Comparison of ENCODE assay signal across 10 mouse cellular contexts in the genomic region with DNA sequence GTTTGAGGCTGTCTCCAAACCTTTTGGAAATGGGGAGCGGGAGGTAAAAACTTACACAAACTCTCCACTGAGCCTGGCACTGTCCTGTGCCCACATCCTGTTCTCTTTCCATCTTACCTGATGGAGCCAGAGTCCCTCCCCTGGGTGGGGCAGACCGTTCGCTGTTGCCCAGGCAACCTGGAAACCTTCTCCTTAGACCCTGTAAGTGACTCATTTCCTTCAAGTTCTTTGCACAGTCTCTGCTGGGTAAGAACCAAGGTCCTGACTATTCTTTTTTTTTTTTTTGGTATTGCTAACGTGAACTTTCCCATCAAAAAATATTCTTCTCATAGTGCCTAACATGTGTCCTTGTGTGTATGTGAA. TPM values are rescaled to one million over a fixed set of nuclear protein-coding genes. Genes with fewer than 3 reads are reported as not detected.
DNase-seq lines count a peak whose midpoint lies in the region; ATAC-seq and TF ChIP-seq lines count a peak whose summit lies in the region.
"Had no signal": no experiment of that assay in that cellular context is flagged by ENCODE, and none has a peak within 500 bp of the region (broad histone marks: within the 10 kb centered on the region; RNA-seq: fewer than 3 reads in every experiment).

No protein-coding gene starts in this region.

- no peaks in the 10 kb centered on the region for H3K36me3 ChIP-seq in hindbrain, postnatal 0 days (ENCODE audit: insufficient read depth, low read length)
- H3K36me3 ChIP-seq: hindbrain, embryonic 12.5 days had no signal

- WGBS in hindbrain, postnatal 0 days: 70% methylated on average over 4 of the region's 4 CpGs

- H3K9ac ChIP-seq in hindbrain, postnatal 0 days (replicated peaks; ENCODE audit: low read length): no peak overlapping the region
- H3K9ac ChIP-seq: hindbrain, embryonic 12.5 days had no signal

- no peak overlapping the region for H3K4me3 ChIP-seq in hindbrain, postnatal 0 days (ENCODE audit: low read length)
- H3K4me3 ChIP-seq: hindbrain, embryonic 12.5 days had no signal

- intact Hi-C loops in gastrocnemius, postnatal 14 days (cut with DNase I; ENCODE audit: low total_unique reads): loop anchor here (5.0 kb wide), 1 partner anchor 43 kb away; a partner anchor contains a TSS

- H3K9me3 ChIP-seq in hindbrain, postnatal 0 days (ENCODE audit: low read length): no peaks in the 10 kb centered on the region
- H3K9me3 ChIP-seq: hindbrain, embryonic 12.5 days had no signal

- no peaks in the 10 kb centered on the region for H3K27me3 ChIP-seq in hindbrain, postnatal 0 days (ENCODE audit: insufficient read depth, low read length)

- H3K4me1 ChIP-seq in hindbrain, postnatal 0 days (ENCODE audit: insufficient read depth, low read length): peaks cover 18% of the 10 kb centered on the region

- H3K4me2 ChIP-seq in hindbrain, postnatal 0 days (ENCODE audit: low read depth, low read length): no peak overlapping the region
- H3K4me2 ChIP-seq: hindbrain, embryonic 12.5 days had no signal

- peak; percentile 52 for ATAC-seq in granulocyte monocyte progenitor cell, adult 5-6 weeks (replicated peaks; ENCODE audit: poor library complexity, severe bottlenecking)
- peak; percentile 60 for ATAC-seq in megakaryocyte, adult 5-6 weeks (ENCODE audit: poor library complexity, severe bottlenecking)
- ATAC-seq in hindbrain, postnatal 0 days: no peak

- DNase-seq in gastrocnemius, postnatal 25 days: peak; percentile 34
- DNase-seq in gastrocnemius, postnatal 14 days: no peak
- DNase-seq in B cell, adult 2 months: peak; percentile 29 to 45
- no peak for DNase-seq in hindbrain, postnatal 0 days (ENCODE audit: low spot score)
- no peak for DNase-seq in c-Kit-positive CD71-positive TER-119-positive erythroid progenitor cells, embryonic 14.5 days (ENCODE audit: low spot score)
- DNase-seq in cerebellum, adult 11-12 months: no peak
- DNase-seq: cerebellum, postnatal 36 days had no signal

- H3K27ac ChIP-seq in hindbrain, postnatal 0 days: no peak overlapping the region
- H3K27ac ChIP-seq: hindbrain, embryonic 12.5 days had no signal

- TF ChIP-seq CTCF in hindbrain, postnatal 0 days (IDR thresholded peaks at IDR 0.05; ENCODE audit: low read depth): no peak

RNA-seq across cellular contexts. Expression of a gene that starts 44.7 kb away (rescaled TPM):
- total RNA-seq in gastrocnemius, postnatal 25 days (2021): 1 to 10 TPM; 3.6 to 4.8 TPM
- 1 to 10 TPM; 4.7 to 5.3 TPM for total RNA-seq in gastrocnemius, postnatal 14 days (2021)
- 28.1 and 32.0 TPM in 2 replicates for total RNA-seq in granulocyte monocyte progenitor cell, adult 5-6 weeks (2014; fragmentation: Nextera tagmentation)
- 17.7 and 24.5 TPM in 2 replicates for total RNA-seq in granulocyte monocyte progenitor cell, adult 5-6 weeks (2017)
- 14.1 and 14.5 TPM in 2 replicates for total RNA-seq in megakaryocyte, adult 5-6 weeks (2015)
- total RNA-seq in megakaryocyte, adult 5-6 weeks (2017): 9.1 and 14.5 TPM in 2 replicates
- 54.4 and 61.4 TPM in 2 replicates for total RNA-seq in hindbrain, postnatal 0 days (2014; rRNA removed)
- 10.1 and 10.5 TPM in 2 replicates for polyA plus RNA-seq in hindbrain, postnatal 0 days (2015; fragmentation: Nextera tagmentation; extraction: Ambion mirVana)

Comparison
In these comparisons a context has a peak if more than half of its experiments do, and no peak if none do; other contexts are left out.
1. DNase-seq: peak in gastrocnemius, postnatal 25 days (single experiment) and B cell, adult 2 months (2 of 2); none in gastrocnemius, postnatal 14 days (single experiment), hindbrain, postnatal 0 days (single experiment), c-Kit-positive CD71-positive TER-119-positive erythroid progenitor cells, embryonic 14.5 days (single experiment) and cerebellum, adult 11-12 months (single experiment).